Mouse (Mus musculus): Measurements from ENCODE around the gene Slc36a1.

Gene Slc36a1

GRCm38 (mm10) chr11:55209032-55209431 is 4.9 kb downstream of the Slc36a1 start:
- DNase-seq (ENCODE audit: low spot score): no peak

- DNase-seq (ENCODE audit: low spot score): no peak
These were observed 5.6 kb downstream of the Slc36a1 start for GRCm38 (mm10) chr11:55209626-55210353.

GRCm38 (mm10) chr11:55213518-55213917 is 9.4 kb downstream of the Slc36a1 start:
- DNase-seq (ENCODE audit: low spot score): no peak

- no peak for DNase-seq (ENCODE audit: low spot score)
These were observed 10.0 kb downstream of the Slc36a1 start for GRCm38 (mm10) chr11:55214161-55214560.

DNA sequence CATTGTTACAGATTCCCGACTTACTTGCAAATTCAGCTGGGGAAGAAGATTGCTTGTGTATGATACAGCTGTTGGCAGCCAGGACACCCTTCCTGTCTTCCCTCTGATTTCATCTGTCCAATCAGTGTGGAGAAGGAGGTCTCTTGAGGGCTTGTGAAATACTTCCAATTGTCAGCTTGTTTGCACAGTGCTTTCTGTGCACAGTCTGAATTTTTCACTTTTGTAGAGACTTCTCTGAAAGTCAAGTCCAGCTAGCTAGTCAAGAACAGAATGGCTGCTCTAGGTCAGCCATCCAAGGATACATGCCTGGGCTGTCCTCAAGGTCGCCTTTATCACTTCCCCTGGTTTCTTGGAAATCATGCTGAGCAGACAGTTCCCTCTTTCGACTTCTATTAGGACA is 10.8 kb downstream of the Slc36a1 start:
- no peak for DNase-seq (ENCODE audit: low spot score)

DNA sequence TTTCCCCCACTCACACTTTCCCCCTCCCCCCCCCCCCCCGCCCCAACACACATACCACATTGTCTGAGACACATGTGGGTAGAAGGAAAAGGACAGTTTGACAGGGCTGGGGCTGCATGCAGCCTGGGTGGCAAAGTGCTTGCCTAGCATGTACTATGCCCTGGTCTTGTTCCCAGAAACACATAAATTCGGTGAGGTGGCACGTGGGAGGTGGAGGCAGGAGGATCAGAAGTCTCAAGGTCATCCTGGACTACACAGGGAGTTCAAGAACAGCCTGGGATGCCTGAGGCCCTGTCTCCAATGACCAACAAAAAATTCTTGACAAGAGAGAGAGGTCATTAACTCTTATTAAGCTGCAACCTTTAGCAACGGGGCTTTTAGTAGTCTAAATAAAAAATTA is 11.9 kb downstream of the Slc36a1 start:
- no peak for DNase-seq (ENCODE audit: low spot score)

DNA sequence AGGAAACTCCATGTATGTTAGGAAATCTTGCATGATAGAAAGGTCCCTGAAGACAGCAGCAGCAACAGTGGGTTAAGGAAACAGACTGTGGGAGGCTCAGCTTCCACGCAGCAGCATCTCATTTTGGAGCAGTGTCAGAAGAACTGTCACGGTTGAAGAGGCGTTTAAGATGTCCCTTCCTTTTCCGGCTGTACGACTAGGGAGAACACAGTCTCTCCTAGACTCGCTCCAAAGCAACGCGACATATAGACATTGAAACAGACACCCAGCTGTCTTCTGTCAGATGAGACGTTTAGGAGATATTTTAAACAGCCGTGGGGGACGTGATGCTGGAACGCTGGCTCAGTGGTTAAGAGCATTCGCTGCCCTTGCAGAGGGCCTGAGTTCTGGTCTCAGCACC is 12.7 kb downstream of the Slc36a1 start:
- no peak for DNase-seq (ENCODE audit: low spot score)

GRCm38 (mm10) chr11:55217418-55217817 is 13.3 kb downstream of the Slc36a1 start:
- no peak for DNase-seq (ENCODE audit: low spot score)

DNA sequence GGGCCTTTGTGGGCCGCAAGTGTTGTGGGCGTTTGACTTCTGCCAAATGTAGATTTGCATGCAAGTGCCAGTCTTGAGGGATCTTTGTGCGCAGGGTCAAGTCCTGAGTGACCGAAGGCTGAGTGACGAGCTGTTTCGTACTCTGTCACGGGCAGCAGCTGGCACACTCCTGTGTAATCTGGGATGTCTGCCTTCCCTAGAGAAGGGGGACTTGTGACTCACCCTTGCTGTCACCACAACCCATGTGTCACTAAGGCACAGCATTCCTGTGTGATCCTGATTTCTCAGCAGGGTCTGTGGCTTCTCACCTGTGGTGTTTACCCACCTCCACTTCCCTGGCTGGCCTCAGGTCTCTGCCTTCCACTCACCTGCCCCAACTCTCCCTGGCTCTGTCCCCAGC is 13.7 kb downstream of the Slc36a1 start:
- no peak for DNase-seq (ENCODE audit: low spot score)

GRCm38 (mm10) chr11:55218473-55218872 is 14.3 kb downstream of the Slc36a1 start:
- DNase-seq (ENCODE audit: low spot score): no peak

DNA sequence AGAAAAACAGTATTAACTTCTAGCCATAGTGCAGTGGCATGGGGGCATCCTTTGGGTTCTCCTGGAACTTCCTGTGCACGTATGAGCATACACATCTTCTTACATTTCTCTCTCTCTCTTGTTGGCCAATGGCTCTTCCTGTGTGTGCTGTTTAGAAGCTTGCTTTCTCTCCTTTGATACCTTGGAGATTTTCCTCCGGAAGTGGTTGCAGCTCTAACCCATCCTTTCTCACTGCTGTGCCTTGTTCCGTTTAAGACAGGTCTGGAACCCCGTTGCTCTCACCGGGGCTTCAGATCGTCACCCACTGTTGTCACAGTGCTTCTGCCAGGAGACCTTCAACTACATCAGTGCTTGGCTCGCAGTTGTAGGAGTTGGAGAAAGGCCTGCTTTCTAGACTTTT is 17.2 kb downstream of the Slc36a1 start:
- peak; percentile 37 for DNase-seq (ENCODE audit: low spot score)

- DNase-seq (ENCODE audit: low spot score): peak; percentile 10
These were observed 26.9 kb downstream of the Slc36a1 start for GRCm38 (mm10) chr11:55231034-55231433.

DNA sequence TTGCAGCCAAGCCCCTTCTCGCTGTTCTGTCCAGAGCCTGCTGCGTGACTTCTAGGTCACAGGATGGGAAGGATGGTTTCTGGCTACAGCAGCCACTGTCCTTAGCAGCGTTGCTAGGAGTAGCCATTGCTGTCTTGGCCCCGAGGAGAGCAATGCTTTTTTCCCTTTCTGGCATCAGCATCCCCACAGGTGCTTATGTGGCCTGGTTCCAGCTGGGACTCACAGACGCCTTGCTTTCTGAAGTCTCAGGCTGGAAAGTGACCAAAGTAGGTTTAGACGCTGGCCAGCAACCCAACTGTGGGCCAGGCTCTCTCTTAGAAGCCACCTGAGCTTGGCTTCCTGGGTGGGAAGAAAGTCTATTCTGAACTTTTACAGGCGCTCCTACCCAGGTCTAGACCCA is 30.1 kb downstream of the Slc36a1 start:
- DNase-seq (ENCODE audit: low spot score): no peak

DNA sequence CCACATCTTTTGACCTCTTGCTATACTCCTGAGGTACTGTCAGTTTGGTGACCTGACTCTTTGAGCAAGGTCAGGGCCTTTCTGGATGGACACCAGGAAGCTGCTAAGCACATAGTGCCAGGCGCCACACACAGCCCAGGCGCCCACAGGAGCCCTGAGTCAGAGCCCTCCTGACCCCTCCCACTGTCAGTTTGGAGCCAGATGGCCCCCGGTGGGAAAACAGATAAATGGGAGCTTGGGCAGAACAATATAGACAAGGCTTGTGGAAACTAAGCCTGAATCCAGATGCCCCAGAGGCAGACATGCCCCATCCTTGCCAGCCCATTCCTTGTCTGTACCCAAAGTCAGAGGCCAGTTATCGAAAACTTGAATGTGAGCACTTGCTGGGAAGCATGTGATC is 30.6 kb downstream of the Slc36a1 start:
- no peak for DNase-seq (ENCODE audit: low spot score)

DNA sequence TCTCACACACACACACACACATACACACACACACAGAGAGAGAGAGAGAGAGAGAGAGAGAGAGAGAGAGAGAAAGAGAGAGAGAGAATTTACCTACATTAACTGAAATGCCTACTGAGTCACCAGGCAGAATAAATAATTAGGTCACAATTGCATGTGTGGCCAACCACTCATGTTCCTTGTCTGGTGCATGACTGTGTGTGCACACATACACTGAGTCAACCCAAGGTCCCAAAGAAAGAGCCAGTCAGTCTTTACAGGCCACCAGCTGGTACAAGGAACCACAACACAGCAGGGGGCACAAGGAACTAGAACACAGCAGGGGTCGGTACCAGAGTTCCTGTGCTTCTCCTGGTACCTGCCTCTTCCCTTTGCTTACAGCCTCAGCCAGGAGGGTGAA is 32.7 kb downstream of the Slc36a1 start:
- DNase-seq (ENCODE audit: low spot score): no peak

DNA sequence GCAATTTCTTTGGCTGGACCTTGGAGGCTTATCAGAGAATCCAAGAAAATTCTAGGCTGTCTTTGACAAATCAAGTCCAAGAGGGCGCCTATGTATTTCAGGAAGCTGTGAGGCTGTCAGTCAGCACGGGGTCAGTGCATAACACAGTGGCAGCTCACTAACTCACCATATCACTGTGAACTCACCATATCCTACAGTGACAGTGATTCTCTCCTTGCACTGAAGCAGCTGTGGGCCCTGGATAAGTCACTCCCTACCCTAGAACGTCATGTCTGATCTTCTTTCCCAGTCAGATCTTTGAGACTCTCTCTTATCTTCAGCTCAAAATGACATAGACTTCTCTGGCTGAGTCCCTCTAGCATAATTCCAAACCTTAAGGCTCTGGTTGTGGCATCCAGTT is 35.3 kb downstream of the Slc36a1 start:
- no peak for DNase-seq (ENCODE audit: low spot score)

- peak; percentile 71 for DNase-seq (ENCODE audit: low spot score)
These were observed 36.4 kb downstream of the Slc36a1 start for GRCm38 (mm10) chr11:55240556-55240955.

GRCm38 (mm10) chr11:55250527-55250926 is 46.4 kb downstream of the Slc36a1 start:
- DNase-seq (ENCODE audit: low spot score): no peak

DNA sequence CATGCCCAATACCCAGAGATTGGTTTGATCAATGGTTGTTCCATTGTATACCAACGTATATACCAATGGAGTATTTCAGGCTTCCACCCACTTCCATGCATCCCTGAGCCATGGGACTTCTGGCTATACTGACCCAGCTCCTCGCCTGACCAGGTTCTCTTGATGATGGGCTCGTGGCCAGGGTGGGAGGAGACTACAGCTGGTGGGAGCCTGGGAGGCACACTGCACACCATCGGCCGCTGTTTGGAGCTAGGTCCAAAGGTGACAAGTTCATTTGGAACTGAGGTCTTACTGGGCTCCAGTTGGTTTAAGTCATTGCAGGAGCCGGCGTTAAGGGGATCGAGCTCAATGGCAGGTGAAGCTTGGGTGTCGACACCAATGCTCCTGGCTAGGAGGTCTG is 49.2 kb downstream of the Slc36a1 start:
- DNase-seq (ENCODE audit: low spot score): no peak

DNA sequence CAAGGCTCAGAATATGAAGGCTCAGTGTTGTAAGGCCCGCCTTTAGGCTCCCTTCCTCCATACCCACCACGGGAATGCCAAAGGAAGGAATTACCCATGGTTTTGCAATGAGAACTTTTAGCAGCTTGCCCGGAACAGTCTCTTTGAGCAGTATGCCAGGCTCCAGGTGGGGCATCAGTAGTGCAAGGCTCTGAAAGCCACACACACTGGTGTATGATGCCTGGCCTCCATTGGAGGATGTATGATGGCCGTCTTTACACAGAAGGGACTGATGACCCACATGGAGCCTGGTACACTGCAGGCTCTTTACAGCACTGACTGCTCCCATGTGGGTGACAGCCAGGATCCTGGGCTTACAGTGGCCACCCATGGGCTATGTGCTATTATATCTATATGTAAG is 57.0 kb downstream of the Slc36a1 start:
- no peak for DNase-seq (ENCODE audit: low spot score)

GRCm38 (mm10) chr11:55262000-55262399 is 57.9 kb downstream of the Slc36a1 start:
- DNase-seq (ENCODE audit: low spot score): no peak

DNA sequence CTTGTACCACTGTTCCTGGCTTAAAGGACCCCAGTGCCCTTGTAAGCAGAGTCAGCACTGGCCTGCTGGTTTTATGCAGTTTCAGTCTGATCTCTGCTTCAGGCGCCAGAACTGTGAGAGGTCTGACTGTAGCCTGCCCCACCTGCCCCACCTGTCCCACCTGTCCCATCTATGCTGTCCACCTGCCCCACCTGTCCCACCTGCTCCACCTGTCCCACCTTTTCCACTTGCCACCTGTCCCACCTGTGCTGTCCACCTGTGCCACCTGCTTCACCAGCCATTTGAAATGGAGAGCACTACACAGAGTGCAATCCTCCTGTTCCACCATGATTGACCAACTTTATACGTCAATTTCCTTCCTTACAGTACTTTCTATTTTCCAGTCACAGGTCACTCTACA is 60.2 kb downstream of the Slc36a1 start:
- no peak for DNase-seq (ENCODE audit: low spot score)

DNA sequence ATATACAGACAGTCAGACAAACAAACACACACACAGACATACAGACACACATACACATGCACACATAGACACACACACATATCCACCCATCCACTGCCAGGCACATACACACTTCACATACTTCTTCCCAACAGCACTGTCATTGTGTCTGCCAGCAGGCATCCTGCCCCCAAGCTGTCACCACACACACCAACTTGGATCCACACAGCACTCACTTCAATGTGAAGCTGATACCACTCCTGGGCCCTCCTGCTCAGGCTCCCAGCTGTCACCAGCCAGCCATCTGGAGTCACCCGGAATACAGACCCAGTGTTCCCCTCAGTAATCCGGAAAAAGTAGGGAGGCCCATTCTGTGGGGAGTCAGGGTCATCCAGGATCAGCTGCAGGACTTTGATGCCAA is 61.5 kb downstream of the Slc36a1 start:
- DNase-seq (ENCODE audit: low spot score): no peak

GRCm38 (mm10) chr11:55268580-55268979 is 64.4 kb downstream of the Slc36a1 start:
- no peak for DNase-seq (ENCODE audit: low spot score)
